Mouse (Mus musculus): Measurements from ENCODE around the gene Txk. TPM values are rescaled to one million over a fixed set of nuclear protein-coding genes. Genes with fewer than 3 reads are reported as not detected.

Gene Txk
- polyA plus RNA-seq, 1 experiment, result 0.16 TPM

- H3K4me3 ChIP-seq (ENCODE audit: insufficient read depth, low read length), result no peak overlapping the region
Measured at GRCm38 (mm10) chr5:72781776-72782175, 29.2 kb upstream of the Txk start.

GRCm38 (mm10) chr5:72776595-72776994 is 24.0 kb upstream of the Txk start:
- H3K27ac ChIP-seq (ENCODE audit: insufficient read depth, low read length), result no peak overlapping the region
- no peak for TF ChIP-seq CTCF (IDR thresholded peaks at IDR 0.05; ENCODE audit: borderline replicate concordance, insufficient read depth, low read length)
- TF ChIP-seq POLR2A (IDR thresholded peaks at IDR 0.05; ENCODE audit: low read depth, low read length), result no peak
- H3K4me3 ChIP-seq (ENCODE audit: insufficient read depth, low read length), result no peak overlapping the region
- H3K4me1 ChIP-seq (ENCODE audit: control insufficient read depth, insufficient read depth, low read length), result no peaks in the 10 kb centered on the region

More at GRCm38 (mm10) chr5:72781776-72782175, 29.2 kb upstream of the Txk start:
- TF ChIP-seq POLR2A (IDR thresholded peaks at IDR 0.05; ENCODE audit: low read depth, low read length), result no peak
- Histone ChIP-seq H3K27ac (ENCODE audit: insufficient read depth, low read length) (no peak overlapping the region), H3K4me1 (ENCODE audit: control insufficient read depth, insufficient read depth, low read length) (no peaks in the 10 kb centered on the region)

- Histone ChIP-seq H3K27ac (ENCODE audit: insufficient read depth, low read length) (no peak overlapping the region), H3K4me1 (ENCODE audit: control insufficient read depth, insufficient read depth, low read length) (0 out of 2 replicates have a peak, but pooled peaks cover 4% of the 10 kb centered on the region), H3K4me3 (ENCODE audit: insufficient read depth, low read length) (no peak overlapping the region)
- no peak for TF ChIP-seq POLR2A (IDR thresholded peaks at IDR 0.05; ENCODE audit: low read depth, low read length)
- TF ChIP-seq CTCF (IDR thresholded peaks at IDR 0.05; ENCODE audit: borderline replicate concordance, insufficient read depth, low read length), result no peak
Measured at GRCm38 (mm10) chr5:72776127-72776526, 23.6 kb upstream of the Txk start.

- H3K27ac ChIP-seq (ENCODE audit: insufficient read depth, low read length), result no peak overlapping the region
- TF ChIP-seq CTCF (IDR thresholded peaks at IDR 0.05; ENCODE audit: borderline replicate concordance, insufficient read depth, low read length), result no peak
- no peak for TF ChIP-seq POLR2A (IDR thresholded peaks at IDR 0.05; ENCODE audit: low read depth, low read length)
- no peak overlapping the region for H3K4me3 ChIP-seq (ENCODE audit: insufficient read depth, low read length)
- 0 out of 2 replicates have a peak, but pooled peaks cover 14% of the 10 kb centered on the region for H3K4me1 ChIP-seq (ENCODE audit: control insufficient read depth, insufficient read depth, low read length)
Measured at GRCm38 (mm10) chr5:72769841-72770240, 17.3 kb upstream of the Txk start.

GRCm38 (mm10) chr5:72763546-72763945 is 11.0 kb upstream of the Txk start:
- TF ChIP-seq POLR2A (IDR thresholded peaks at IDR 0.05; ENCODE audit: low read depth, low read length) (no peak), CTCF (IDR thresholded peaks at IDR 0.05; ENCODE audit: borderline replicate concordance, insufficient read depth, low read length) (no peak)
- Histone ChIP-seq H3K4me1 (ENCODE audit: control insufficient read depth, insufficient read depth, low read length) (no peaks in the 10 kb centered on the region), H3K4me3 (ENCODE audit: insufficient read depth, low read length) (no peak overlapping the region), H3K27ac (ENCODE audit: insufficient read depth, low read length) (no peak overlapping the region)

- no peak for TF ChIP-seq CTCF (IDR thresholded peaks at IDR 0.05; ENCODE audit: borderline replicate concordance, insufficient read depth, low read length)
- TF ChIP-seq POLR2A (IDR thresholded peaks at IDR 0.05; ENCODE audit: low read depth, low read length), result no peak
Measured at GRCm38 (mm10) chr5:72763025-72763424, 10.4 kb upstream of the Txk start.

GRCm38 (mm10) chr5:72761758-72762157 is 9.2 kb upstream of the Txk start:
- Histone ChIP-seq H3K27ac (ENCODE audit: insufficient read depth, low read length) (no peak overlapping the region), H3K4me1 (ENCODE audit: control insufficient read depth, insufficient read depth, low read length) (no peaks in the 10 kb centered on the region; the same call in 1 of the 2 replicates), H3K4me3 (ENCODE audit: insufficient read depth, low read length) (no peak overlapping the region)
- TF ChIP-seq CTCF (IDR thresholded peaks at IDR 0.05; ENCODE audit: borderline replicate concordance, insufficient read depth, low read length), result no peak
- no peak for TF ChIP-seq POLR2A (IDR thresholded peaks at IDR 0.05; ENCODE audit: low read depth, low read length)

More at GRCm38 (mm10) chr5:72763025-72763424, 10.4 kb upstream of the Txk start:
- Histone ChIP-seq H3K27ac (ENCODE audit: insufficient read depth, low read length) (no peak overlapping the region), H3K4me3 (ENCODE audit: insufficient read depth, low read length) (no peak overlapping the region), H3K4me1 (ENCODE audit: control insufficient read depth, insufficient read depth, low read length) (no peaks in the 10 kb centered on the region; the same call in 1 of the 2 replicates)

GRCm38 (mm10) chr5:72761237-72761636 is 8.7 kb upstream of the Txk start:
- no peaks in the 10 kb centered on the region; the same call in 1 of the 2 replicates for H3K4me1 ChIP-seq (ENCODE audit: control insufficient read depth, insufficient read depth, low read length)
- no peak overlapping the region for H3K4me3 ChIP-seq (ENCODE audit: insufficient read depth, low read length)
- no peak for TF ChIP-seq POLR2A (IDR thresholded peaks at IDR 0.05; ENCODE audit: low read depth, low read length)
- no peak for TF ChIP-seq CTCF (IDR thresholded peaks at IDR 0.05; ENCODE audit: borderline replicate concordance, insufficient read depth, low read length)
- H3K27ac ChIP-seq (ENCODE audit: insufficient read depth, low read length), result no peak overlapping the region

GRCm38 (mm10) chr5:72758925-72759924 is 6.6 kb upstream of the Txk start:
- TF ChIP-seq POLR2A (IDR thresholded peaks at IDR 0.05; ENCODE audit: low read depth, low read length), result no peak
- TF ChIP-seq CTCF (IDR thresholded peaks at IDR 0.05; ENCODE audit: borderline replicate concordance, insufficient read depth, low read length), result no peak
- Histone ChIP-seq H3K27ac (ENCODE audit: insufficient read depth, low read length) (no peak overlapping the region), H3K4me1 (ENCODE audit: control insufficient read depth, insufficient read depth, low read length) (no peaks in the 10 kb centered on the region; the same call in 1 of the 2 replicates), H3K4me3 (ENCODE audit: insufficient read depth, low read length) (no peak overlapping the region)

Measured in embryonic fibroblast, embryonic 13.5 days (primary cell).